Mouse (Mus musculus): ENCODE measurements around the gene Herc2.
"Not testable (repeated sequence)": the region's sequence is repeated elsewhere in the genome, so short reads cannot be mapped to it uniquely, and the experiment has no call there.

The Herc2 gene

DNA sequence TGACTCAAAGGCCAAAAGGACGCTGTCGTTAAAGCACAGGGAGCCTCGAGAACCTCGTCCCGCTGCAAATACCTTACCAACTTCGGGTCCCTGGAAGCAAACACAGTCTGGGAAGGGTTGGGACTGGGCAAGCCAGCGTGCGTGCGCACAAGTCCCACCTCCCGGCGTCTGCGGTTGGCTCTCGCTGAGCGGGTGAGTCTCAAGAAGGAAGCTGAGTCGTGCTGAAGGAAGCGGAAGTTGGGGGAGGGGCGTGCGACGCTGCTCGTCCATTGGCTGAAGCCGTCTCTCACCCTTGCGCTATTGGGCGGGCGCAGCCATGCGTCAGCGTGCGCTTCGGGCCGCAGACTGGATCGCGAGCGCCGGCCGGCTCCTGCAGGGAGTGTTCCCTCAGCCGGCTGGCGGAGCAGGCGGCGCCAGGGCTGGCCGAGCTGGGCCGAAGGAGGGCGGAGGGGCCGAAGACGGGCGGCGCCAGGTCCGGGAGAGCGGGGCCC, at the start of gene Herc2:
TSS of gene Herc2 (plus strand) at position 366 of the 491 bp plus-strand sequence.
- DNase-seq, result peak; percentile 100

DNA sequence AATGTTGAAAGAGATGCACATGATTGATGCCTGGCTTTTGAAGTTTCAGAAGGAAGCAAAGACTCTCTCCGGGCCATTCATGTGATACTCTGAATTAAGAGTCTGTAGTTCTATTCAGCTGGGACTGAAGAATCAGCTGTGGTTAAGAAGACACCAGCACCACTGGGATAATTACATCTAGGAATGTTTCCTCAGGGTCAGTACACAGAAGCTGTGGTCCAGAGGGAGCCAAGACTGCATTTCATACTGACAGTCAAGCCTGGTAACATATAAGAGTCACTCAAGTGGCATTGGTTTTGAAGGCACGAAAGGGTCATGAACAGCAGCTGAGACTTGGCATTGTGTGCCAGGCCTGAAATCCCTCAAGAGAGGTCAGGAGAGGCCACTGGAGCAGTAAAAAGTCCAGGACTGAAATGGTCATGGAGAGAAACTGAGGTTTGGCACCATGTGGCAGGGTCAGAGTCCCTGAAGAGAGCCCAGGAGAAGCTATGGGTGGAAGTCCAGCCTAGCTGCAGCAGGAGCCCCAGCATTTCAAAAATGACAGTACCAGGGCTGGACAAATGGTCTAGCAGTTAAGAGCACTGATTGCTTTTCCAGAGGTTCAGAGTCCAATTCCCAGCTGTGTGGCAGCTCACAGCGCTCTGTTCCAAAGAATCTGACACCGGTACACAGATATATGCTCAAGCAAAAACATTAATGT, 39.5 kb upstream of the Herc2 start:
- no peak for DNase-seq

DNA sequence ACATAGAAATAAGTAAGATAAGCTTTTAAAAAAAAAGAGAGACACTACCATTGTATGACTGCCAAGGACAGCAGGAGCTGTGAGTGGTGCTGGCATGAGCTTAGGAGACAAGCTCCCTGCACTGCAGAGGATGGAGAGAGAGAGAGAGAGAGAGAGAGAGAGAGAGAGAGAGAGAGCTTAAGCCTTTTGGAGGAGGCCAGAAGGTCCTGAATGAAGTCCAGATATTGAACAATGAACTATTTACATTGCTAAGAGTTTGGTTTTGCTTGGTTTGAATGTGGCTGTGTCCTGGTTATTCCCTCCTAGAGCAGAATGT, 39.0 kb upstream of the Herc2 start:
- DNase-seq, result no peak

DNA sequence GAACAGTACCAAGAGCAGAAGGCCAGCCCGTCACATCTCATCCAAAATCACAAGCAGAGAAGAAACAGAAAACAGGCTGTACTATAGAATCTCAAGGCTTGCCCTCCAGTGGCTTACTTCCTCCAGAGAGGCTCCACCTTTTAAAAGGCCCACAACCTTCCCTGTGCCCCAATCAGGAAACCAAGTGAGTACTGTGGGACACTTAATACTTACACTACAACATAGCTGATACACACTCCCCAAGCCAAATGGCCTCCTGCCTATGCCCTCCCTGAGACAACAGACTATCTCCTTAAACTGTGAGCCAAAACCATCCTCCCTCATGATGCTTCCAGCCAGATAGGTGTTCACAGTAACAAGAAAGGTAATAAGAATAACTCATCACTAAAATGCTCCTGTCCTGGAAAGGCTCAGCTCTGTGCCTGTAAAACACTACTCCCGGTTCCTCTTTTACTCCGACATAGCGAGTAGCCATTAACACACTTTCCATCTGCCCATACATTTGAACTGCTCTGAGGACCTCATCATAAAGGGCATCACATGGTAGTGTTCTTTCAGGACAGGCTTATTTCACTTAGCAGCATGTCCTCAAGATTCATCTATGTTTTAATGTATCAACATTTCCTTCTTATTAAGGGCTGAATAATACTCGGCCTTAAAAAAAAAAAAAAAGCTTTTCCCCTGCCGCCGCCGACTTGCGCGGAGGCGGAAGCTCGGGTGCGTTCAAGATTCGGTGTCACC, 36.6 kb upstream of the Herc2 start:
- no peak for DNase-seq

DNA sequence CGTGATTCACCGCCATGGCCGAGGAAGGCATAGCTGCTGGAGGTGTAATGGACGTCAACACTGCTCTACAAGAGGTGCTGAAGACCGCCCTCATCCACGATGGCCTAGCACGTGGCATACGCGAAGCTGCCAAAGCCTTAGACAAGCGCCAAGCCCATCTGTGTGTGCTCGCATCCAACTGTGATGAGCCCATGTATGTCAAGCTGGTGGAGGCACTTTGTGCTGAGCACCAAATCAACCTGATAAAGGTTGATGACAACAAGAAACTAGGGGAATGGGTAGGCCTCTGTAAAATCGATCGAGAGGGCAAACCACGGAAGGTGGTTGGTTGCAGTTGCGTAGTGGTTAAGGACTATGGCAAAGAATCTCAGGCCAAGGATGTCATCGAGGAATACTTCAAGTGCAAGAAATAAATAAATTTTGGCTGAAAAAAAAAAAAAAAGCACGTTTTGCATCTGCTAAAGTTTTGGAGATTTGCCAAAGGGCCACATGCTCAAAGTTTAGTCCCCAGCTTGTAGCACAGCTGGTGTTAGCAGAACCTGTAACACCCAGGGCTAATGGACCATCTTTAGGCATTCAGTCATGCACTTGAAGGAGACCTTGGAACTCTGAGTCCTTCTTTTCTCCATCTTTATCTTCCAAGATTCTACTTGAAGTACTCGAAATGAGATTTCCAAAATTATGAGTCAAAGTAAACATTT, 35.8 kb upstream of the Herc2 start:
- DNase-seq, result not testable (repeated sequence)

DNA sequence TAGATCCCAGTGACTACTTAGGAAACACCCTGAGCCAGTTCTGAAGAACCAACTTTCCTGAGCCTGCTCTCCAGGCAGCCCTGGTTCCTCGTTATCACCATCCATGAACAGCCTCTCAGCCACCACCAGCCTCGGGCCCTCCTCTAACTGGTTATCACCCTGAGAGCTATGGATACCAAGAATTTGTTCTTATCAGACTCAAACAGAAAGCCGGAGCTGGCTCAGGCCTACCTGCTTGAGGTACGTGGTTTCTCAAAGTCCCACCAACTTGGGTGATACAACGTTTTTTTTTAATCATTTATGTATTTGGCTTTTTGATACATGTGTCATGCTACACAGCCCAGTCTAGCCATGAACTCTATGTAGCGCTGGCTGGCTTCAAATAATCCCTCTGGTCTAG, 34.8 kb upstream of the Herc2 start:
- DNase-seq, result no peak

DNA sequence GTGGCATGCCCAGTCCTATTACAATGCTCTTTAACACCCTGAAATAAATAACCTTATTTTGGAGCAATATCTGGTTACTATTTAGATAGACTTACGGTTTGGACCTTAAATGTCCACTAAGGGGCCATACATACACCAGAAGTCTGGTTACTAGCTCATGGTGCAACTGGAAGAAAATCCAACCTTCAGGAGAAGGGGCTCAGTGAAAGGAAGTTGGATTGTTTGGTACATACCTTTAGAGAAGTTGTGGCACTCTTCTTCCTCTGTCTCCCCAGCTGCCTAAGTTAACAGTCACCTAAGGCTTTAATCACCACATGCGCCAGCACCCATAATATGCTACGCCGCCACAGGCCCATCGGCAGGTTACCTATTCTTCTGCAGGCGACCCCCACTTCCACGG, 34.2 kb upstream of the Herc2 start:
- no peak for DNase-seq

DNA sequence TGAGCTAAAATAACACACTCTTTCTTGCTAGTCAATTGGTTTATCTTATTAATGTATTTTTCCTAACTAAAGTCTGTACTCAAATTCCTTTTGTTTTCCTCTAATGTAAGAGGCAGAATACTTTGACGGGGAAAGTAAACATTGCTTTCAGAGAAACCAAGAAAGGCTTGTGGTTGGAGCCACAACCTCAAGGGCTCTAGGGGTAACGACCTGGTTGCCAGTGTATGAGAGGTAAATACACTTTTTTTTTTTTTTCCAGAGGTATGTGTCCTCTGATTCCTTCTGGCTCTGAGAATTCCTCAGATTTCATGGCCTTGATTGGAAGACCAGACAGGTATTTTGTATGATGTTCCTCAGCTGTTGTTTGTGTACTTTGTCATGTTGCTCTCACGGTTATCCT, 32.2 kb upstream of the Herc2 start:
- no peak for DNase-seq

DNA sequence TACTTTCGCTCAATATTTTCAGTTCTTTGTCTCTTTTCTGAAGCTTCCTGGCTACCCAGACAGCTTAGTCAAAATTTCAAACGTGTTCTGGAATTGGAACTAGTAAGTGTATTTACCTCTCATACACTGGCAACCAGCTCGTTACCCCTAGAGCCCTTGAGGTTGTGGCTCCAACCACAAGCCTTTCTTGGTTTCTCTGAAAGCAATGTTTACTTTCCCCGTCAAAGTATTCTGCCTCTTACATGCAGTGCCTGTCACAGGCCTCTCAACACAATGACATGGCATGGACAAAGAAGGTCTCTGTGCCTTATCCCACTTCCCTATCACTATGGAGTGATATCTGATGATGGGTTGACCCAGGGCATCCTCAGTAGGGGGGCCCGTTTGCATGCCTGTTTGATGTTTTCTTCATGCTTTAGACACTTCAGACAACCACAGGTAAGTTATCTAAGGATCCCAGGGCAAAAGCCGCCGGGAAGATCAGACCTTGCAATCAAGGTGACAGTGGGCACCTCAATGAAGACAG, 31.5 kb upstream of the Herc2 start:
- DNase-seq, result no peak

DNA sequence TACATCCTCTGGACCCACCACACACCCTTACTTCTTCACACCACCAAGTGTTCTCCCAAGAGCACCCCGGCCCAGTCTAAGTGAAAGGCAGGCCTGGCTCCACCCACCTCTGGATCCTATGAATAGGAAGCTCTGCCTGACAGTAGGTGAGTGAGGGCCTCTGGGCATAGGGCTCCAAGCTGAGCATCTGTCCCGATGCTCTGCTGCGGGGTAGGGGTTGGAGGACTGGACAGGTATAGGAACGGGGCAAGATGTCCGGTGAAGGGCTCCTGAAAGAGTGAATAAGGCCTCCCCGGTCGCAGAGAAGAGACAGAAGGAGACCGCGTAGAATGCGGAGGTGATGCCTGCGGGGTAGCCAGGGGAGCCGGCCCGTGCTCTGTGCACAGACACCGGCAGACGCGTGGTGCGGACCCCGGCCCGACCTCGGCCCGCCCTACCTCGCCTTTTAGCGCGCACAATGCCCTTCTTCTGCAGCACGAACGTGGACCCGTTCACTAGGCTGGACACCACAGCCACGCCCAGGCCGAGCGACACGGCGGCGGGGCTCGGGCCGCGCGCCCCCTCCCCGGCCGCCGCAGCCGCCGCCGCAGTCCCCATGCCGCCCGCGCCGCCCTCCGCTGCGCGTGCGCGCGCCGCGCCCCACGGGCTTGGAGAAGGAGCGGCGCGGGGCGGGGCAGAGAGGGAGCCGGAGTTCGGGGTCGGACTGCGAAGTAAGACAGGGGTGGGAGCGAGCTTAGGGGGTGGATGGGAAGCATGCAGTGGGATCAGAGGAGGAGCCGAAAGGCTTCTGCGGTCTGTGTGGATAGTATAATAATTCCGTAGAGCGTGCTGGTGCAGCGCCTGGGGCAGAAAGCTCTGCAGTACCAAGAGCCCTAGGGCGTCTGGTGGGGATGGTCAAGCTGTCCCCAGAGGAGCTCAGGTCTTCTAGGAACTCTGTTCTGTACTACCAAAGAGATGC, 30.7 kb upstream of the Herc2 start:
- peak; percentile 82 for DNase-seq

DNA sequence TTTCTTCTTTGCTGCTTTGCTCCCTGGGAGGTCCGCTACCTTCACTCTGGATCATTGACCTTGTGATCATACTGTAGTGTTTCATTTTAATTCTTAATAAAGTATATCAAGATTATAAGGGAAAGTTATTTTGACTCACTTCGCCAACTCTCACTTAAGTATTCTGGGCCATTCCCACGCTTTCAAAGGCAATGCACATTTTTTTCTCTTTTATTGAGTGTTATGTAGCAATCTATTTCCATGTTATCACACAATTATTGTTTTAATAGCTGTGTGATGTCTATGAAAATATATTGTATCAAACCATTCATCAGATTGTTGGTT, 30.1 kb upstream of the Herc2 start, which contains the start of gene Nipa1:
TSS of gene Nipa1 (minus strand) at position 25 of the 324 bp plus-strand sequence.
- DNase-seq, result no peak

DNA sequence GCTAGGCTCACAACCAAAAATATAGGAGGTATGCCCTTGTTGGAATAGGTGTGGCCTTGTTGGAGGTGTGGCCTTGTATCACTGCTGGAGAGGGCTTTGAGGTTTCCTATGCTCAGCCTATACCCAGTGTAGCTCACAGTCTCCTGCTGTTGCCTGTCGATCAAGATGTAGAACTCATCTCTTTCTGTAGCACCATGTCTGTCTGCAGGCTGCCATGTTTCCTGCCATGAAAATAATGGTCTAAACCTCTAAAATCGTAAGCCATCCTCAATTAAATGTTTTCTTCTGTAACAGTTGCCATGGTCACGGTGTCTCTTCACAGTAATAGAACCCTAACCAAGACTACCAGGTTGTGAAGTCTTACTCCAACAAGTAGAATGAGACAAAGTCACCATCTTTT, 26.4 kb upstream of the Herc2 start:
- no peak for DNase-seq

DNA sequence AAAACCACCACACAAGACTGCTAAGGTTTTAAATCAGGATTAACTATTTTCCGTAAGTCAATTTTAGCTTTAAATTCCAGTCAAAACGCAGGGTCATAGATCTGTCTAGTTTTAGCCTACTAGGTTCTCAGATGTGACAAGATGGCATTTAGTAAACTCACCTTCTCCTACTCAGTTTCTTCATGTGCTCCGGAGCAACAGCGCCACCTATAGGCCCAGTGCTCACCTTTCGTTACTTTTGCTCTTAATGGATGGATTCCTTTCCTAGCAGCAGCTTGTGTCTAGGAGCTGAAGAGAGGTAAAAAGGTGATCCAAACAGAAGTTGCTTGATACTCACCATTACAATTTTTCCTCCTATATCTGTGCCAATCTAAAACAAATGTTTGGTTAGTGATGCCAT, 7.6 kb upstream of the Herc2 start:
- peak; percentile 75 for DNase-seq

DNA sequence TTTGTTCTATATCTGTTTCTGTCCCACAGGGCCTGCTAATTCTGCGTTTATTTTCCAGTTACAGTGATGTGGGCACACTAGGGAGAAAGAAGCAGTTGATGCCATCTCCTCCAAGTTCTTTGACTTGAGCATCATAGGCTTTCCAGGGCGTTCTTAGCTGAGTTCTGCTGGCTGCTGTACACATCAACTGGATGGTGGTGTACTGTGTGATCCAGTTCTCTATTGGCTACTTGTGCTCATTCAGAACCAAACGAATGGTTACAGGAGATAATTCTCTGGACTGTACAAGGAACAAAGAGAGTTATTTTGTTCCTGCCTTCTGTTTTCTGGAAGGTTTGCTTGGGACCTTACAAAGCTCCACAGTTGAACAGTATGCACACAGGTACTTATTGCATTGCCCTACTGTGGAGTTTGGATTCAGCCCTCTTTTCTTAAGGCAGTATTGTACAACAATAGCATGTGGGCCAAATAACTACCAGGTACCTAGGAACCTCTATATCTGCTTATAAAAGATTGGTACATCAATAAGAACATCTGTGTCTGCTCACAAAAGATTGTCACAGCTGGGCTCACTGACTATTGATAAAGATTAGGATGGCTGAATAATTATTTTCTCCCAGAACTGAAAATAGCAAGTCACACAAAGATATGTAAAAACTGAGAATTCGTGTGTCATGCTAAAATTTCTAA, 6.3 kb upstream of the Herc2 start:
- DNase-seq, result no peak

DNA sequence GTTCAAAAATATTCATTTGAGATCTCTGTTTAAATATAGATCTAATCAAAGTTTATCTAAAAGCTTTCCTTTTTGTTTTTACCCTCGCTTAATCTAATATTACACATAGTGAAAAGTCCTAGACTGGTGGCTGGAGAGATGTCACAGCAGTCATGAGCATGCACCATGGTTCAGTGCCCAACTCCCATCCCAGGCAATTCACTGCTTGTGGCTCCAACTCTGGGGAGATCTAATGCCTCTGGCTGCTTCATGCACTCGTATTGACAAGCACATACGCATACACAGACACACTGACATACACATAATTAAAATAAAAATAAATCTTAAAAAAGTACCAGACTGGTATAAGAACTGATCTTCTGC, 5.7 kb upstream of the Herc2 start:
- no peak for DNase-seq

DNA sequence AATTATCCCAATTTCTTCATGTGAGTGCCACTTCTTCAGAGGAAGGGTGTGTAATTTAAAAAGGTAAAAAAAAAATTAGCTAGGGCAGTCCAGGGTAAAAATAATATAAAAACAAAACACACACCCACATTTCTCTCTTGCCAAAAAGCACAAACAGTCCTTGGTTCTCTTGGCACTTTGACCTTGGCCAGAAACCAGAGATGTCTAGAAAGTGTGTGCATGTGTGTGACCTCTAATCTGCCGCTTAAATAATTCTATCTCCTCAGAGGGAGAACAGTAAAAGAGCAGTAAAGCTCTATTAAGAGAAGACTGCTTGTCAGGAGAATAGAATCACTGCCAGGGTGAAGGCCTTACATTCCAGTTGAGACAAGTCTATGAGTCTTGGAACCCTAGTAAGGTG, 2.8 kb upstream of the Herc2 start:
- DNase-seq, result no peak

DNA sequence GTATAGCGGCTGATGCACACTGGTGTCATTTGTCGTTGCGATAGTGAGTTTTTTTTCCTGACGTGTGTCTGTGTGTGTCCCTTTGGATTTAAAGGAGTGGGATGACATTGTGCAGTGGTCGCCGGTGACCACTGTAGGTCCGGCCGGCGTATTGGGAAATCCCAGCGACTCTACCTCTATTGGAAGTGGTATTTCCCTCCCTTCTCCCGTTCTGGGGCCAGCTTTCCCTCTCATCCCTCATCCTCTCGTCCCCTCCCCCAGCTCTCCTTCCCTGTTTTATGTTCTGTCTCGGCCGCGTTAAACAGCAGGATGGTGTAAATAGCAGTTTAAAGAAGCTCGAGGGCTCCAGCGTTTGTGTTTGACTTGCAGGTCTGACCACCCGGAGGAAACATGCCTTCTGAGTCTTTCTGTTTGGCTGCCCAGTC, 503 bp downstream of the Herc2 start:
- DNase-seq, result peak; percentile 56

DNA sequence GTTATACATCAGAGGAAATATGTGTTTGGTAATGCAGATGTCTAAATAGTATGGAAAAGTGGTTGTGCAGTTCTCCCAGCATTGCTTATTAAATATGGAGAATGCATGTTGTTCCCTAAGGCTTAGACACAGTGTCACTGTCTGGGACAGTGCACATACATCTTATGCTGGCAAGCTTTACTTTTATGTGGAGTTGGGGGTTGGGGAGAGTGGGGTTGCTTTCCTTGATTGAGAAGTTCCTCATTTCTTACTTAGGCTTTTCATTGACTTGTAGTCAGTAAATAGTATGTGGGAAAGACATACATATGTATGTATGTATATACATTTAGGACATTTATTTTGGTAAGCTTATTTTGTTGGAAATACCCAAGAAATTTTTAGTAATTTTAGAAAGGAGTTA, 3.0 kb downstream of the Herc2 start:
- DNase-seq, result no peak

DNA sequence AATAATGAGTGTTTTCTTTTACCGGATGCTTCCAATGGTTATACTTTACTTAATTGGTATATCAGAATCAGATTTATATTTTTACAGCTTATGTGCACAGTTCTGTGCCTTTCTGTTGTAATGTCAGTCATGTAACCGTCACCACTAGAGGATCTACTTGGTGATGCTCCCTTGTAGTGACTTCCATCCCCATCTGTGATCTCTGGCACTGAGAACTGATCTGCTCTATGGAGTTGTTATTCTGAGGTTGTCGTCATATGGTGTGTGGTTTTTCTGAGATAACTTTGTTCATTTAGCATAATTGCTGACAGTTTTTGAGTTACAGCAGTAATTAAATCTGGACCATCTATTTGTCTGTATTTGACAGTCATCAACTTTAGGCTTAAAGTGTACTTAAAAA, 5.3 kb downstream of the Herc2 start:
- DNase-seq, result no peak

DNA sequence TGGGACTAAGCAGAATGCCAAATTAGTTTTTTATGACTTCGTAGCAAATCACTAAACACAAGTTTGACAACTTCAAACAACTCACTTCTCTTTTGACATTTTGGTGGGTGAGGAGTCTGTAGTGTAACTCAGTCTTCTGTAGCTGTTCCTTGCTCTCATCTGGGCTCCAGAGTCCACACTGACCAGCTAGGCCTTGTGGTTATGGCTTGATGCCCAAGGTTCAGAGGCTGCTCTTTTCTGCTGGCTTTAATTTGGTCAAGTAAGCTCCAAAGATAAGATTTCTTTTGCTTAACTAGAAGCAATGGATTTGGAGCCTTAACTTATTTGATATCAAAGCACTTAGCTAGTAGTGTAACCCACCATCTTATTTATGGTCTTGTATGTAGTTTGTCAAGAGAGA, 14.9 kb downstream of the Herc2 start:
- no peak for DNase-seq

DNA sequence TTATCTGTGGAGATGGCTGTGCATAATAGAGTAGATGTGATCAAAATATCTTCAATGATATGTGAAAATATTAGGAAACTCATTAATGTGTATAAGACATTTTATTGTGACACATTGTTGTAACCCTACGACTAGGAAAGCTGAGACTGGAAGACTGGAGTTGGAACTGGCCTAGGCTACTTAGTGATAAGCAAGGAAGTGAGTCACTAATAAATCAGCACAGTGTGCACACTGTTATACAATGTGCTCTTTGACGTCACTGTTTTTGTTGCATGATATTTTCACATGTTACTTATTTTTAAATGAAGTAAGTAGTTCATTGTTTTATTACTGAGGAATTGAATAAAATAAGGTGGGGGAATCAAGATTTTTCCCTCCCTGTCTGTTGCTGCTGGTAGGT, 16.1 kb downstream of the Herc2 start:
- no peak for DNase-seq

DNA sequence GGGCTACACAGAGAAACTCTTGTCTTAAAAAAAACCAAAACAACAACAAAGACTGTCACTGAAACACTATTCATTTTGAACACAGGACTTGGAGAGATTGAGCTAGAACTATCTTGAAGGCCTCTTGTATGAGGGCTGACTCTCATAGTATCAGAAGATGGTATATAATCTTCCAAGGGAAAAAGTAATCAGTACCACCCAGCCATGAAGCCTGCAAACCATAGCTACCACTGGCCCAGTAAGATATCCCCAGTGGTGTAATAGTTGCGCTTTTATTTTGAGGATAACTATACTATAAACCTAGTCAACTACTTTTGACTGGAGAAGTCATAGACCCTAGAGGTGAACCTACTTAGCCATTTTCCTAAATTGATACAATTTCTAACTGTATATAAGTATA, 16.6 kb downstream of the Herc2 start:
- no peak for DNase-seq

Data from lung, postnatal 10 days (tissue).